Mouse (Mus musculus) cerebellum, postnatal 25 days (tissue): ENCODE measurements around the gene Syt12.

ENCODE experiments used
- DNase-seq, 2 experiments: peaks; one replicate each; pipeline ENCODE4 v3.0.0; 2021; ENCODE audit warnings: mixed read lengths in 2 of 2

The Syt12 gene

DNA sequence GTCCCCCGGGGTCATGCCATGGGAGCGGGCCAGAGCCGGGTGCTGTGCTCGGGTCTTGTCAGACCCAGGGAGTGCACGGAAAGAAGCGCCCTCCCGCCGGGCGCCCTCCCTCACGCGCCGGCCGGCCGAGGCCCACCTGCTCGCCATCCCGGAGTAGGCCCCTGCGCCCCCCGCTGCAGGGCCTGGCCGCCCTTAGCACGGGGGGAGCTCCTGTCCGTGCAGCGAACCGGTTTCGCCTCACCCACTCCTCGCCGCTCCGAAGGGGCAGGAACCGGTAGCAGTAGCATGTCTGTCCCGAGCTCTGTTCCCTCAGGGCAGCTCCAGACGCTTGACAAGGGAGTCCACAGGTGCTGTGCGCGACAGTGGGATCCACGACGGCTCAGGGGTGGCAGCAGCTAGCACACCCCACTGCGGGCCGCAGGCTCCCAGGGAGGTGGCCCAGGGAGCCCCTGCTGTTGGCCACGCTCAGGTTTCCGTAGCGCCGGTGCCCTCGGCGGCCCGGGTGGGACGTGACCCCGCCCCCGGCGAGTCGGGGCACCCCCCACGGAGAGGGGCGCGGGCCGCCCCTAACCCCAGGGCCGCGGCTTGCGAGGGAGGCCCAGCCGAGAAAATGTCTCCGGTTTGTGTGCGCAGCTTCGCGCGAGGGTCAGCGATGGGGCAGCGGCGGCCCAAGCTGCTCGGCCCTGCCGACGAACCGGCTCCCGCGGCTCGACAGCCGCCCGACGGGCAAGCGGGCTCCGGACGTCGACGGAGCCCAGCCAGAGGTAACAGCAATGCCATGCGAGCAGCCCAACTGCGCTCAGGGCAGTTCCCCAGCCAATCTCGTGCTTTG is 79.2 kb downstream of the Syt12 start, which contains the start of gene Kdm2a:
Gene Kdm2a (minus strand): TSS at position 488 of the 832 bp plus-strand sequence.
- peak; percentile 66 to 73 for DNase-seq

DNA sequence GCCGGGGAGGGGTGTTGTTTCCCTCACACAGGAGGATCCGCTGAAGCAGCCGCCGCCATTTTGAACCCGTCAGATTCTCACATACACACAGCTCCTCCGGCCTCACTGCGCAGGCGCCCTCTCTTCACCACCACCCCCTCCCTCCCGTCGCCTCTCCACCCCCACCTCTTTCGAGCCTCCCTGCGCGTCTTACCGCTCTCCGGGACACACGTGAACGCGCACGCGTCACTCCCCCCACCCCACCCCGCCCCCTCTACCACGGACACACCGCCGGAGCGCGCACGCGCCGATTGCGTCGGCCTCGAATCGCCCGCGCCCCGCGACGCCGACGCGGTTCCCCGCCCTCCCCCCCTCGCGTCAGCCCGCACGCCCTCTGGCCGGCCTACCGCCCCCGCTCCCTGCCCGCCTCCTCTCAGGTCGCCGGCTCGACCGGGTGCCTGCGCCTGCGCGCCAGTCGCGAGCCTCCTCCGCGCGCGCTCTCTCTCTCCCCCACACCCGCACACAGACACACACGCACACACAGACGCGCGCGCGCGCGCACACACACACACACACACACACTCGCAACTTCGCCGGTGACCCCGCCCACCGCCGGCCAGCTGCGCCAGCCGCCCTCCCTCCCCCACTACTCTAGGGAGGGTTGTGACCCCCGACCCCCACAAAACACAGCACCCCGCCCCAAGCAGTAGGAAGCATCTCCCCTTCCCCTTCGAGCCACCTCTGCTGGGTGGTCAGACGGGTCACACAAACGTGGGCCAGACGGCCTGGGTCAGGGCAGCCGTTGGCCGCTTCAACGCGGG is 80.0 kb downstream of the Syt12 start:
- peak; percentile 96 to 98 for DNase-seq

DNA sequence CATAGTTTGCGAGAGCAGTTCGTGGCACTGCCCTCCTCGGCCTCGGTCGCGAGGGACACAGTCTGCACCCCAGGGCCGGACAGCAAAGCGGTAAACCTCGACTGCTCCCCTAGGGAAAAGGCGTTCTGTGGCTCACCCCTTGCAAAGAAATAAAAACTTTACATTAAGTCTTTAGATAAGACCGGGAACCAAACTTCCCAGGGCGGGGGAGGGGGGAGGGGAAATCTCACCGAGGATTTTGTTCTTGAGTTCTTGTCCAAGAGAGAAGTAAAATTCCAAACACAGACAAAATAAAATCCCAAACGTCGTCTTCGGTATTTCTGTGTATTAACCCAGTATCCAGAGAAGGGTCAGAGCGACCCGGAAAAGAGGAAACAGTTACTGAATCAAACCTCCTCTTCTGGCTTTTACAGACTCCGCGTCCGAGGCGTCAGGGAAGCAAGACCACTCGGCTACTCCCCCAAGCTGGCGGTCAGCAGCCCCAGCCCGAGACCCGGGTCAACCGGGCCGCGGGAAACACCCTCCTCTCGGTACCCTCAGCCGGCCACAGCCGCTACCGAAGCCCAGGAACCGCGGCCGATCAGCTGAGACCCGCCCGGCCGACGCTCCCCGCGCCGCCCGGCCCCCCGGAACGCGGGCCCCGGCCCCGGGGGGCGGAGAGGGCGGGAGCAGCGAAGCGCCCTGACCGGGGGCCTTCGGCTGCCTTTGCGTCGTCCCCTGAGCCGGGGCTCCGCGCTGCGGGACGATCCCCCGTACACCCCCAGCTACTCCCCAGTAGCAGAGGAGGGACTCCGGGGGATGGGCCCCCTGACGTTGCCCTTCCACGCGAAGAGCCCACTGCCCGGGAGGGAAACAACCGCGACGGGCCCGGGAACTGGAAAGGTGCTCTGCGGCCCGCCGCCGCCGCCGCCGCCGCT is 80.9 kb downstream of the Syt12 start:
- peak; percentile 55 to 62 for DNase-seq
